Mouse (Mus musculus) large intestine, adult 2 months (tissue): ENCODE data around the gene Rtp1. TPM values are rescaled to one million over a fixed set of nuclear protein-coding genes. Genes with fewer than 3 reads are reported as not detected.

Experiments
- DNase-seq: peaks from one replicate; pipeline ENCODE4 v3.0.0-alpha.2; 2012; ENCODE audit warnings: low read depth, low spot score
- WGBS: fragments of 180-500 bp; shearing (Covaris S2); methylation state at CpG from one replicate; pipeline ENCODE4 v1.1.7; 2018; 5-methylcytosine and 5-hydroxymethylcytosine counted together
- polyA plus RNA-seq: library from polyadenylated mRNA; depleted of rRNA; stranded (reverse); fragments of >200 nt; gene quantifications from 2 replicates; pipeline ENCODE4 v1.2.3, GENCODE M21; 2012; rRNA removed

Gene Rtp1
- not detected in 2 replicates for polyA plus RNA-seq

DNA sequence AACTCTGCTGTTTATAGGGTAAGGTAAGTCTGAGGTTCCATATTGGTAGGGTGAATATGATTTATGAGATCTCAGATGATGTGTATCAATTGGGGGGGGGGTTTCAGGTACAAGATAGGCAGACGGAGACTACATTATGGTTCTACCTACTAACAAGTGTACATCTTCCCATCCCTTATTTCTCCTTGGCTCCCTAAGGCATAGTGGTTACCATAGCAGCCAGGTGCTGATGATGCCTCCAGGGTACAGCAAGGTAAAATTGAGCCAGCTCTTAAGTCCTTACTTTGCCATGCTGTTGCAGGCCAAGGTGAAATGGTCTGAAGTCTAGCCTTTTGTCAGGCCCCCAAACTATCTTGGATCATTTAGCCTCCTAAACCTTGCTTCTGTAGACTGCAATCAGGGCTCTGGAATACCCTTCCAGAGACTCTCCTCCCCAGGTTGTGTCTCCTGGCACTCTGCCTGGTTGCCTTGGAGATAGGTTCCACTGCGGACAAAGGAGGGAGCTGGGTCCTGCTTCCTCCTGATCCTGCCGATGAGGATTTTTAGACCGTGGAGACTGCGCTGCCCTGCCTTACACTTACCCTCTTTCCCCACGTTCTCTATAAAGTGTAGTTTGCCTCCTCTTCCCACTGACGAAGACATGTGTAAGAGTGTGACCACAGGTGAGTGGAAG is at the start of gene Rtp1:
TSS of gene Rtp1 (plus strand) at position 487 of the 673 bp plus-strand sequence.
- DNase-seq = no peak
- WGBS = 78% methylated on average over 7 of the region's 7 CpGs

DNA sequence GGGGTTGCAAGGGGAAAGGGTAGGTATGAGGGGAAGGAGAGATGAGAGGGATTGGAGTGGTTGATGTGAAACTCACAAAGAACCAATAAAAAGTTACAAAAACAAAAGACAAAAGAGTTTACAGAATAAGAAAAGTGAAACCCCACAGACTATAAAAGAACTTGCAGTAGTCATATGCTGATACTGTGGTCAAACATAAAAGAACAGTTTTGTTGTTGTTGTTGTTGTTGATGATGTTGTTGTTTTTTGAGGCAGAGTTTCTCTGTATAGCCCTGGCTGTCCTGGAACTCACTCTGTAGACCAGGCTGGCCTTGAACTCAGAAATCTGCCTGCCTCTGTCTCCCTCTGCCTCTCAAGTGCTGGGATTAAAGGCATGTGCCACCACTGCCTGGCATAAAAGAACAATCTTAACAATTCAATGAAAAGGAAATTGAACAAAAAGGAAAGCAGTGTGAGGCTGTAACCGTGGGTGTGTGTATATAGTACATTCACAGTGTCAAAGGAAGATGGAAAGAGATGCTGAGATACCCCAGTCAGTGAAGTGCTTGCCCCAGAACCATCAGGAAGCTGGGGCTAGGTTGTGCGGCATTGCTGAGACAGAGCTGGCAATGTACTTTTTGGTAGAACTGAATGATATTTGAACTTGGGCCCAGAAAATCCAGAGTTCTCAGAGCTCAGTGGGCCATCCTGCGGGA is 49.2 kb upstream of the Rtp1 start:
- WGBS = 71% methylated on average over 3 of the region's 3 CpGs
- DNase-seq = no peak

DNA sequence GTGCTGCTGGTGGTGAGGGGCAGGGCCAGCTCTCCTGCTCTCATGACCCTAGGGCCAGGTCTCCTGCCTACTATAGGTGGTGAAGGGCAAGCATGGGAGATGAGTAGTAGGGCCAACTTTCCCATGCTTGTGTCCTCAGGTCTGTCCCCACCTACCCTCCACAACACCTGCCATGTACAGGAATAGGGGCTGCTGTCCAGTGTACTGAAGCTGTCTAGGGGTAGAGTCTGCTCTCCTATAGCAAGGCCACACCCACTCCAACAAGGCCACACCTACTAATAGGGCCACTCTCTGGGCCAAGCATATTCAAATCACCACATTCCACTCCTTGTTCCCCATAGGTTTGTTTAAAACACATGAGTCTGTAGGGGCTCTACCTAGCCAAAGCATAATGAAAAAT is 44.6 kb upstream of the Rtp1 start:
- DNase-seq = no peak

DNA sequence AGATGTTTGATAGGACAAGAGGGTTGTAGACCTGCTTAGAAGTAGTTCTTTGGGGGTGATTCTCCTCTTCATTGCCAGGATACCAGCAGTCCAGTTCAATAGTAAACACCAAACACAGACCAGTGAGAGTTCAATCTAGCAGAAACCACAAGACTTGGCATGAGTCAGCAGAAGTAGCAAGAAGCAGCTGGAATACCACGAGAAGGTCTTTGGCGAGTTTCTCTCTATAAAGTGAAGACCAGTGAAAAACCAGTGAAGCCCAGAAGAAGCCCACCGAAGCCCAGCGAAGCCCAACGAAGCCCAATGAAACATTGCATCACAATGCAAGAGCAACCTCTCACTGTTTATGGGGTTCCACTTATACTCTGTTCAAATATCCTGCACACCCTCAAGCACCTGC is 31.0 kb upstream of the Rtp1 start:
- WGBS = 82% methylated on average over 5 of the region's 5 CpGs
- DNase-seq = no peak

DNA sequence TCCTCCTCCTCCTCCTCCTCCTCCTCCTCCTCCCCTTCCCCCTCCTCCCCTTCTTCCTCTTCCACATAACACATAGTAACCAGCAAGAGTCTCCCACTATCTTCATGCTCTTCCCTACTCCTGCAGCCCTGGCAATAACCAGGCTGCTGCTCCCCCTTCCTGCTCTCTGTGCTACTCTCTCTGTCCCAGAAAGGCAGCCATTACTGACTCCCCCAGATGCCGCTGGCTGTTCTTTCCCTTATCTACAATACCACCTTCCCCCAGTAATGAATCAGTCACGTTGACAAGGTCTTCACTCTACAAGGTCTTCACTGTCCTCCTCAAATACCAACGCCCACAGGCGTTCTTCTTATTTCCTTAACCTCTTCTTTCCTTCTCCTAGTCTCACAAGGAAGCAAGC is 27.5 kb upstream of the Rtp1 start:
- no peak for DNase-seq
- 27% methylated on average over 4 of the region's 4 CpGs for WGBS

DNA sequence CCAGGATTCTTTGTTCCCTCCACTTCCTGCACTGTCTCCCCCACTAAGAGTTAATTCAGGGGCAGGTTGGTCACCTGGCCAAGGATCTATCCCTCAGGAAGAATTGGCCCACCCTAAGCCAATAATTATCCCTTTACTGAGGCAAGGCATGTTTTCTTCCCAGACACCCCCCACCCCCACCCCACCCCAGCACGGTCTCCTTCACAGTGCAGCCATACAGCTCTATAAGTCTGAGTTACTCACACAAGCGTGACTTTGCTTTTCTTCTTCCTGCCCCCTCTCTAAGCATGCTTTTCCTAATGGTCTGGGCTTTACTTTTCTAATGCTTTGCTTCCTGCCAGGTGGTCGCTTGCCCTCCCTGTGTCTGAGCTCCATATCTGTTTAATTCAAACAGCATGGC is 27.0 kb upstream of the Rtp1 start:
- no peak for DNase-seq
- WGBS = 85% methylated on average over 3 of the region's 3 CpGs

DNA sequence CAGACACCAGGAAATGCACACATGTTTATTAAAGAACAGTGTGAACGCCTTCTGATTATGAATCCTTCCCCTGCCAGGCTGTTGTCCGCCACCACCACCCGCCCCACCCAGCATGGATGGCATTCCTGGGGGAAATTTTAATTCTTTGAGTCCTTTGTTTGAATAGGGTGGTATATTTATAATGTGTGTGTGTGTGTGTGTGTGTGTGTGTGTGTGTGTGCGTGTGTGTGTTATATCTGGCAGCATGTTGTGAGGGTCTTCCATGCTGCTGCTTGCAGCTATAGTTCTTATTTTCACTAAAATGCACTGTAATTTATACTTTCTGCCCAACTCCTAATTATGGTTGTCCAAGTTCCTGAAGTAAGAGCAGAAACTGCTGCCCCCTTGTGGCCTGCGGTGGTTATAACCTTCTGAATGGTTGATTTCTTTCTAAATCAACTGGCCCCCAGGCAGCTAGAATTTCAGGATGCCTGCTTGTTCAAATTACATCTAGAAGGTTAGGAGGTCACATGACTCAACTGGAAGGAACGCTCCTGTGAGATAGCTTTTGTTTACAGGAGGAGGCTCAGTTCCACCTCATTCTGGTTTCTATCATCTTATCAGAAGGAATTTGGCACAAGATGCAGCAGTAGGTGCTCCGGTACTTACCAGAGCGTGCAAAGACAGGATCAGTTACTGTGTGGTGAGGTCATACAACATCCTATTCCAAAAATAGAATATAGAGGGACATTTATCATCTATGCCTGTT is 25.8 kb upstream of the Rtp1 start:
- 31% methylated on average over 8 of the region's 8 CpGs for WGBS
- DNase-seq = peak; percentile 21

DNA sequence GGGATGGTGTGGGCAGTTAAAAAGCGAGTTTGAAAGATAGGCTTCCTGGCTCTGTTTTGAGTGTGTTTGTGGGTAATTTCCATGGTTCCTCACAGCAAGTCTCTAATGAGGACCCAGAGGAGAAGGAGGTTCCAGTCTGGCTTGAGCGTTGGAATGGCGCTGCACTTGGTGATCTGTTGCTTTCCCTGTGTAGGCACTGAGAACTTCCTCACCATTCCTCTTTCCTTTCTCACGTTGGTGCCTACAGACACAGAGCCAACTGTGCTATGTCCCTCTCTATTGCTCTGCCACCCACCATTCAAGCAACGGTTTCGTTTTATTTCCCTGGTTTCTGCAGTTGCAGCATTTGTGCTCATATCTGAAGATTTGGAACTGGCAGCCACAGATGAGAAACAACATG is 16.0 kb upstream of the Rtp1 start:
- DNase-seq = no peak
- WGBS = 81% methylated on average over 6 of the region's 6 CpGs

DNA sequence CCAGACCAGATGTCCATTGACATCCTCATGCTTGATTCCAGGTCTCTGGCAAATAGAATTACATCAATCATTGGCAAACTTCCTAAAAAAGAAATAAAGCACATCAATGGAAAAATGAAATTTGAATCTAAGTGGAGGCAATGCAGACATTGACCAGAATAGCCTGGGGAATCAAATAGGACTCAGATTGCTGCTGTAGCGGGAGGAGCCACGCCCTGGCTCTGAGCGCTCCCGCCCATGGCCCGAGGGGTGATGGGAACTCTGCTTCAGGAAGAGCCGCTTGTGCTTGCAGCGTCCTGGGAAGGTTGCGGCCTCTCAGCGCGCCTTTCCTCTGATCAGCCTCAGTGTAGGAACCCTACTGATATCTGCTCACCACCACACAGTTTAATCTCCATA is 12.7 kb upstream of the Rtp1 start:
- WGBS = 44% methylated on average over 10 of the region's 10 CpGs
- no peak for DNase-seq

DNA sequence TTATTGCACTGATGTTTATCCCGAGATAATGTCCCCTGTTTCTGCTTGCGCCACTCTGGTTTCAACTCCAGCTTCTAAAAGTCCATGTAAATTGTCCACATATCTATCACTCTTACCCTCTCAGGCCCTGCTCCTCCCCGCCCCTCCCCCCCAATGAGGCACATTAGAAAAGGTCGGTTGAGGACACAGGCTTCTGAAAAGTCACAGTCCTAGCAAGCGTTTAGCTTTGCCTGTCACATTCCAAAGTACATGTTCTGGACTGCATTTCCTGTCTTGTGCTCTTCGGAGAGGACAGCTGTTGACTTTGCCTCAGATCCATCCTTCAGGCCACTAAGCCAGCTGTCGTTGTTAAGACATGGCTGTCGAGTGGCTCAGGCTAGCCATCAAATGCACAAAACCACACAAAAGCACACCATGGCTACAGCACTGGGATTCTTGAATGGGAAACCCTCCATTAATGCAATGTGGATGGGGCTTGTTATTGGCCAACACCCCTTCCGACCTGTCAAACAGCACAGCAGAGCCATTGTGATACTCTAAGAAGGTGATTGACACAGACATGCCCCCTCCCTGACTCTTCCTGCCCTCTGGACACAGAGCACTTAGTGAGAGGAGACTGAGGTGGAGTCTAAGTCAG is 12.2 kb upstream of the Rtp1 start:
- WGBS = 47% methylated on average over 9 of the region's 9 CpGs
- no peak for DNase-seq

DNA sequence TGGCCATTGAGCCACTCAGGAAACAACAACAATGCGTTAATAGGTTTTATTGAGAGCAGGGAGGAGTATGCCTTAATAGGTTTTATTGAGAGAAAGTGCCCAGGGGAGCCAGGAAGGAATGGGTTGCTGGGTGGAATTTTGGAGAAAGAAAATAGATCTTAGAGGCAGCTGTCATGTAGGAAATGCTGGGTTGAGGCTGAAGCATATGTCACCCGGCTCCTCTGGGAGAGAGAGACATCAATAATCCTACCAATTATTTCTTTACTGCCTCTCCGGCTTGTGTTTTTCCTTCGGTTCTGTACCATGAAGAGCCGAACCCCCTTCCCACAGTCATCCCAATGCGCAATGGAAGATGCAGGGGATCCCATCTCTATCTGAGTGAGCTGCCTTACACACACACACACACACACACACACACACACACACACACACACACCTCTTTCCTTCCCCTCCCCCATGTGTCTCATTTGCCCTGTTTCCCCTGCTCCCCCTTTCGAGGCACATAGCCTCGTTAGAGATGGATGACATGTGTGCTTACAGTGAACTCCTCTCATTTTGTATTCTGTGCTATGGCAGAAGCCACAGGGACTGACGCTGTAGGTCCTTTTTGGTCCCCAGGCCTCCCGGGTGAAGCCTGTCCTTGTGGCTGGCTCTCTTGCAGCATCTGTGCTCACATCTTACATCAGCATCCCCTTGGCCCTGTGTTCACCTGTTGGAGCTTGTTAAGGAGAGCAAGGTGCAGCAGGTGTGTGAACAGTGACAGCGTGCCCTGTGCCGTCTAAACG is 11.3 kb upstream of the Rtp1 start:
- no peak for DNase-seq
- WGBS = 79% methylated on average over 13 of the region's 13 CpGs

DNA sequence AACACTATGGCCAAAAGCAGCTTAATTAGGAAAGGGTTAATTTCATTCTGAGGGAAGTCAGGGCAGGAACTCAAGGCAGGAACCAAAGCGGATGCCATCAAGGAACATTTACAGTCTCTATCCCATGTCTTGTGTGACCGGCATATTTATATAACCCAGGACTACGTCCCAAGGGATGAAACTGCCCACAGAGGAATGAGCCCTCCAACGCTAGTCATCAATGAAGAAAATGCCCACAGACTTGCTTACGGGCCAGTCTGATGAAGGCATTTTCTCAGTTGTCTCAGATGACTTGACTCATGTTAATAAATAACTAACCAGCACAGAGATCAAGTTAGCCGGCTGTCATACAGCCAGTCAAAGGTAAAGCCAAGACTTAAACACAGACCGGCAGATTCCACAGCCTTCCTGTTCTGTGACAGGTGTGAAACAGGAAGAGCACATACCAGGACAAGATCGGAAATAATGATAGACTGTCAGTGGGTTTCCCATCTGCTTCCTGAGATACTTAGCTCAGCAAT is 9.3 kb upstream of the Rtp1 start:
- WGBS = 61% methylated on average over 8 of the region's 8 CpGs
- DNase-seq = no peak

DNA sequence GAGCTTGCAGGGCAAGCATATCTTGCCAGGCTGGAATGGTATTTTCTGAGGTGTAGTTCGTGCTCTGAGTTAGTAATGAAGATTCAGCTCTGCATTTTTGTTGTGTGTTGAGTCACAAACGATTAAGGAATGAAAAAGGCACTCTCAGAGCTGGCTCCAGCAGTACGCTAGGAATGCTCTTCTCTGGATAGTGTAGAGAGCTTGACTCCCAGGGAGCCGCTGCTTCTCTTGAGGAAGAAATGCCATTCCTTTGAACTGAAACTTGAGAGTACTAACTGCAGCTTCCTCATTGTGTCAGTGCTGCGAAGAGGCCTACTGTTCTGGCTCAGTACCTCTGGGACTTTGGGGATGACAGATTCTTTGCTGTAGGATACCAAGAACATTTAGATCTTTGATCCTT is 5.1 kb upstream of the Rtp1 start:
- no peak for DNase-seq
- 73% methylated on average over 5 of the region's 5 CpGs for WGBS

DNA sequence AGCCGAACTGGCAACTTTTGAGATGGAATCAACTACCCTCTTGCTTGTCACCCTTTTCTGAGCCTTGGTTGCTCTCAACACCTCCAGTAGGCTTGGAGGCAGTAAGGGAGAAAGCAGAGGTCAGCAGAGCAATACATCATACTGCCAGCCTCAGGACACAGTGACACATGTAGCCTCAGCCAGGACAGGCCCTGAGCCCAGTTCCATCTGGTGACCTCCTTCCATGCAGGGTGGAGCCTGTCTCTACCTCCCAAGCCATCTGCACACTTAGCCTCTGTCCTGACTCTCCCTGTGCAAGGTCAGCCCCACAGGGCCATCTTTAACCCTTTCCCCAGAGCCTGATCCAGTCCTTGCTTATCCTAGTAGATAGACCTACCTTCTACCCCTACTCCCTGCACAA is 1.2 kb upstream of the Rtp1 start:
- DNase-seq = no peak
- 83% methylated on average over 1 of the region's 1 CpGs for WGBS

DNA sequence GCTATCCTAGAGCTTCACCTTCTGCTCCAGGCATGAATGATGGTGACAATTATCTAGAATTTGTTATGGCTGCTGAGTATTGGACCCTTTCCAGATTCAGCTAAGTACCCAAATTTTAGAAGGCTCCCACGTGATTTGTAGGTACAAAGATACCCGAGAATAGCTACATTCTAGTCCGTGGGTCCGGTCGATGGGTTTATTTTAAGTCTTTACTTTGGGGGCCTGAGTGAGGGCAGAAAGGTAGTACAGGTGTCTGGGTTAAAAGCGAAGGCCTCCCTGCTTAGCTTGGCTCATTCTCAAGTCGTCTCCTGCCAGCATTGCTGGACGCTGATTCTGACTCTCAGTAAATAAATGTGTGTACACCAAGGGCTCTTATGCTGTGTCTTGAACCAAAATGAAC is 1.1 kb downstream of the Rtp1 start:
- no peak for DNase-seq
- WGBS = 76% methylated on average over 8 of the region's 8 CpGs

DNA sequence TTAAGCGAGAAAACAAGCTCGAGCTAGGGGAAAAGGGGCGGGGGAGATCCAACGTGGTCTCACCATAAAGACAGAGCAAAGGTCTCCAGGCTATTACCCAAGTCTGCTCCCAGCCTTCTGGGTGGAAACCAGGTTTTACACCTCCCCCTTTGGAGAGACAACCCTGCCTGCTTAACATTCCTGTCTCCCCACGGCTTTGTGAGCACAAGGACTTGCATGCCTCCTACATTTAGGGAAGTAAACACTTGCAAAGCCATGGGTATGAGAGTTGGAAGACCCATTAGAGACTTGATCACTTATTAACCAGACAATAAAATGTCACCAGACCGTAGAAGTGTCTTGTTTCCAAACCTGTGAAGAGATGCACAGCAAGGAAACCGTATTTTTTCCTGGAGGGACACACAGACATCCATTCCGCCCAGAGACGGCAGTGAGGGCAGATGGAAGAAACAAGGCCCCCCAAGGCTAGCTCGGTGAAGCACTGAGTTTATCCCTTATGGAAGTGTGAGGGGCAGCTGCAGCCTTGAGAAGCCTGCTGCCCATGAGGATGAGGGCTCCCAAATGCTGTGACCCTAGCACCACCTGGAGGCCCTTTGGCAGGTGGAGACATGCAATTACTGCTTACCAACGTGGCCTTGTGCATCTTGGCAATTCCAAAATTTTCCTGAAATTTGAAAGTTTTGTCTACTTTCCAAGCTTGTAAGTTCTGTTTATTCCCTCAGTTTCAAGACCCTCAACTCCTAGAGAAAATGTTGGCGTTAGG is 8.7 kb downstream of the Rtp1 start:
- WGBS = 30% methylated on average over 12 of the region's 12 CpGs
- DNase-seq = no peak

DNA sequence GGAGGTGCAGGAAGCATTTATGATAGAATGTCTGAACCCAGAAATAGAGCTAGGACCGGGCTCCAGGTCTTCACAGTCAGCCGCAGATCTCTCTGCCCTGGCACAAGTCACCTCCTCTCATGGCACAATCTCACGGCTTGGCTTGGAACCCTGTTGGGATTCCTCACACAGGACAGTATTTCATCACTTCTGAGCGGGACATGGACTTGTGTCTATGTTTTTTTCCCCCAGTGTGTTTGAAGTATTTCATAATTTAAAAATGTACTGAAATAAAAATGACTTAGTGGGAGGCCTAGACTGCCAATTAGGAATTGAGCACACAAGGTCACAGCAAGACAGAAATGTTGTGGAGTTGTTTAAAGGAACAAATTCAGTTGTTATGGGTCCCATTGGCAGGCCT is 15.3 kb downstream of the Rtp1 start:
- no peak for DNase-seq
- 78% methylated on average over 4 of the region's 4 CpGs for WGBS

DNA sequence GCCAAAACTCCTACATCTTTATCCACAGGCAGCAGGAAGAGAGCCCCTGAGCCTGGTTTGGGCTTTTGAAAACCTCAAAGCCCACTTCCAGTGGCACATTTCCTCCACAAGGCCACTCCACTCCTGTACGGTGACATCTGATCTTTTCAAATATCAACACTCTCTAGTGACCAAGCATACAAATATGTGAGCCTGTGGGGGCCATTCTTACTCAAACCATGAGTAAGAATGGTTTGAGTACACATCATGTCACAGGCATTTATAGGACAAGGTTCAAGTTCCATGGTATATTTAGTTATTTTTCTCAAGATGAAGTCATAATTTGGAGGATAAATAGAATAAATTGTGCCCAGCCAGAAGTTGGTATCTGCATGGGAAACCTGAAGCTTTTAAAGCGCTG is 21.0 kb downstream of the Rtp1 start:
- DNase-seq = no peak
- 77% methylated on average over 2 of the region's 2 CpGs for WGBS

DNA sequence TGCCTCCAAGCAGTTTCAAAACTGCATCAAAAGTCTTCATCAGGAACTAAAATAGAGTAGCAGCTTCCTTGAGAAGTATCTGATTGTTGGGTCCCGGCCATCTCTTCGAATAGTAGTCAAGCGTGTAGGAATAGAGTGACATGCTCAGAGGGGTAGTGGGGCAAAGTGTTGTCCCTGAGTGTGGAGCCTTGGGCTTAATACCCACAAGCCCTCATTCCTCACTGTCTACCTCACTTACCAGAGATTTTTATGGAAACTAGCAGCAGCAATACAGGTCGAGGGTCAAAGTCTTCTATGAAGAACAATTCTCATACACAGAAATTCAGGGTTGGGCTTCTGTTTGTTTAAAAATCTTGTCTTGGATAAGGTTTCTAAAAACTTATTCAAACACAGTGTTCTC is 21.9 kb downstream of the Rtp1 start:
- no peak for DNase-seq
- 60% methylated on average over 4 of the region's 4 CpGs for WGBS
